Mouse (Mus musculus) stomach, postnatal 0 days (tissue): ENCODE results near the gene Cnga1.

Source experiments
- CTCF ChIP-seq: IDR thresholded peaks from 2 replicates; pipeline ENCODE4 v1.5.1; 2016; ENCODE audit warnings: antibody characterized with exemption, low read depth, mild to moderate bottlenecking, moderate library complexity
- EP300 ChIP-seq: optimal IDR thresholded peaks from 2 replicates; pipeline ENCODE3; 2016; ENCODE audit warnings: antibody characterized with exemption

- TF ChIP-seq CTCF (no peak), EP300 (no peak)
Observed at GRCm38 (mm10) chr5:72560976-72561628, 83.0 kb downstream of the Cnga1 start.
